Mouse (Mus musculus): ENCODE data around the gene Arid1a.

Gene Arid1a

GRCm38 (mm10) chr4:133735282-133735681 is 21.3 kb downstream of the Arid1a start:
- DNase-seq (ENCODE audit: extremely low read depth, low read depth, low spot score), result no peak

GRCm38 (mm10) chr4:133730122-133730521 is 26.4 kb downstream of the Arid1a start:
- DNase-seq (ENCODE audit: extremely low read depth, low read depth, low spot score), result no peak

GRCm38 (mm10) chr4:133729541-133730093 is 27.0 kb downstream of the Arid1a start:
- no peak for DNase-seq (ENCODE audit: extremely low read depth, low read depth, low spot score)

- DNase-seq (ENCODE audit: extremely low read depth, low read depth, low spot score), result no peak
Observed at GRCm38 (mm10) chr4:133729007-133729406, 27.6 kb downstream of the Arid1a start.

- no peak for DNase-seq (ENCODE audit: extremely low read depth, low read depth, low spot score)
Observed at GRCm38 (mm10) chr4:133728256-133728655, 28.3 kb downstream of the Arid1a start.

GRCm38 (mm10) chr4:133725706-133726105 is 30.9 kb downstream of the Arid1a start:
- DNase-seq (ENCODE audit: extremely low read depth, low read depth, low spot score), result no peak

GRCm38 (mm10) chr4:133719791-133720190 is 36.8 kb downstream of the Arid1a start:
- DNase-seq (ENCODE audit: extremely low read depth, low read depth, low spot score), result no peak

- no peak for DNase-seq (ENCODE audit: extremely low read depth, low read depth, low spot score)
Observed at GRCm38 (mm10) chr4:133712755-133713154, 43.8 kb downstream of the Arid1a start.

GRCm38 (mm10) chr4:133711307-133712076 is 45.1 kb downstream of the Arid1a start:
- DNase-seq (ENCODE audit: extremely low read depth, low read depth, low spot score), result no peak

- no peak for DNase-seq (ENCODE audit: extremely low read depth, low read depth, low spot score)
Observed at GRCm38 (mm10) chr4:133709395-133709794, 47.2 kb downstream of the Arid1a start.

GRCm38 (mm10) chr4:133707464-133707863 is 49.1 kb downstream of the Arid1a start:
- DNase-seq (ENCODE audit: extremely low read depth, low read depth, low spot score), result no peak

GRCm38 (mm10) chr4:133706956-133707355 is 49.6 kb downstream of the Arid1a start:
- DNase-seq (ENCODE audit: extremely low read depth, low read depth, low spot score), result no peak

GRCm38 (mm10) chr4:133705062-133705461 is 51.5 kb downstream of the Arid1a start:
- DNase-seq (ENCODE audit: extremely low read depth, low read depth, low spot score), result no peak

GRCm38 (mm10) chr4:133700905-133701368 is 55.6 kb downstream of the Arid1a start:
- DNase-seq (ENCODE audit: extremely low read depth, low read depth, low spot score), result no peak

GRCm38 (mm10) chr4:133695363-133695762 is 61.2 kb downstream of the Arid1a start:
- no peak for DNase-seq (ENCODE audit: extremely low read depth, low read depth, low spot score)

- DNase-seq (ENCODE audit: extremely low read depth, low read depth, low spot score), result no peak
Observed at GRCm38 (mm10) chr4:133690252-133690651, 66.3 kb downstream of the Arid1a start.

- DNase-seq (ENCODE audit: extremely low read depth, low read depth, low spot score), result no peak
Observed at GRCm38 (mm10) chr4:133688417-133689067, 68.0 kb downstream of the Arid1a start.

- DNase-seq (ENCODE audit: extremely low read depth, low read depth, low spot score), result no peak
Observed at GRCm38 (mm10) chr4:133687126-133687525, 69.4 kb downstream of the Arid1a start.

GRCm38 (mm10) chr4:133686512-133686911 is 70.1 kb downstream of the Arid1a start:
- no peak for DNase-seq (ENCODE audit: extremely low read depth, low read depth, low spot score)

GRCm38 (mm10) chr4:133680206-133680786 is 76.3 kb downstream of the Arid1a start:
- no peak for DNase-seq (ENCODE audit: extremely low read depth, low read depth, low spot score)

- DNase-seq (ENCODE audit: extremely low read depth, low read depth, low spot score), result no peak
Observed at GRCm38 (mm10) chr4:133679629-133680028, 76.9 kb downstream of the Arid1a start.

- no peak for DNase-seq (ENCODE audit: extremely low read depth, low read depth, low spot score)
Observed at GRCm38 (mm10) chr4:133677266-133677665, 79.3 kb downstream of the Arid1a start.
